Mouse (Mus musculus) limb, embryonic 11.5 days (tissue): ENCODE data around the gene Mtmr2. TPM values are rescaled to one million over a fixed set of nuclear protein-coding genes. Genes with fewer than 3 reads are reported as not detected.

ENCODE experiments used
- ATAC-seq: fragments of 200-750 bp; cut with Nextera tagmentation; 2 replicates; pipeline ENCODE4 v1.8.0; 2017; ENCODE audit warnings: low read depth; ENCODE audit not compliant: insufficient number of reproducible peaks, low FRiP score, low TSS enrichment
- DNase-seq: peaks from one replicate; pipeline ENCODE4 v3.0.0-alpha.2; 2015; ENCODE audit warnings: low spot score
- H3K27ac ChIP-seq: fragments of 300-500 bp; sonication (generic); replicated peaks from 2 replicates; pipeline ENCODE4 v1.5.1; 2014; ENCODE audit warnings: low read depth, mild to moderate bottlenecking, low read length
- H3K27me3 ChIP-seq: fragments of 300-500 bp; sonication (generic); 2 replicates; pipeline ENCODE4 v1.6.1; 2014; ENCODE audit warnings: mild to moderate bottlenecking, low read length, mixed read lengths; ENCODE audit not compliant: control insufficient read depth, insufficient read depth
- H3K36me3 ChIP-seq: fragments of 300-500 bp; sonication (generic); 2 replicates; pipeline ENCODE4 v1.6.1; 2014; ENCODE audit warnings: mild to moderate bottlenecking, low read length, moderate library complexity, mixed read lengths; ENCODE audit not compliant: control insufficient read depth, insufficient read depth
- H3K4me1 ChIP-seq: fragments of 300-500 bp; sonication (generic); 2 replicates; pipeline ENCODE4 v1.6.1; 2014; ENCODE audit warnings: low read length, mixed read lengths; ENCODE audit not compliant: control insufficient read depth, insufficient read depth
- H3K4me2 ChIP-seq: fragments of 300-500 bp; sonication (generic); 2 replicates; pipeline ENCODE4 v1.6.1; 2014; ENCODE audit warnings: low read depth, mild to moderate bottlenecking, moderate library complexity; ENCODE audit not compliant: severe bottlenecking
- H3K4me3 ChIP-seq: fragments of 300-500 bp; sonication (generic); 2 replicates; pipeline ENCODE4 v1.5.1; 2014; ENCODE audit warnings: low read depth, low read length
- H3K9ac ChIP-seq: fragments of 300-500 bp; sonication (generic); 2 replicates; pipeline ENCODE4 v1.6.1; 2014; ENCODE audit warnings: mild to moderate bottlenecking, low read length
- H3K9me3 ChIP-seq: fragments of 300-500 bp; sonication (generic); 2 replicates; pipeline ENCODE4 v1.6.1; 2016; ENCODE audit warnings: low read length; ENCODE audit not compliant: control insufficient read depth
- WGBS: fragments of 180-500 bp; shearing (Covaris S2); extraction: QIAGEN DNeasy Blood & Tissue Kit; methylation state at CpG from one replicate; pipeline ENCODE4 v1.1.7; 2014; 5-methylcytosine and 5-hydroxymethylcytosine counted together
- polyA plus RNA-seq: library from polyadenylated mRNA; unstranded; fragments of >200 nt; fragmentation: Nextera tagmentation; extraction: Ambion mirVana; gene quantifications from 2 replicates; pipeline ENCODE4 v1.2.1, GENCODE M21; 2014

Mtmr2 gene
- polyA plus RNA-seq, 1 experiment from 2014 or later = 89.5 TPM

DNA sequence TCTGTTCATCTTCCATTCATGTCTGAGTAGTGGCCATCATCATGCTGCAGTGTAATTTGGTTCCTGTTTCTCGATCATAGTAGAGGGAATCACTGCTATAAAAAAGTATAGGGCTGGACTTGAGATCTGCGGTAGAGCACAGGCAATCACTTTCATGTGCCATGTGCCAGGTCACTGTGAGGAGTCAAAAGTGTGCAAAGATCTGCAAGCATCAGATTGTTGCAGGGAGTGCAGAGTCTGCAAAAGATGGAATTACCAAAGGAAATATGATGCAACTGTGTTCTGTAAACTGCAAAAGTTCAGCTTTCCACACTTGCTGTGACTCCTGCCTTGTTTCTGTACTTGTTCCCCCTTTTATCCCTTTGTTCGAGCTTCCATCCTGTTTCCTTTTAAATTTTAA lies 99.4 kb downstream of the Mtmr2 start:
- H3K27ac ChIP-seq = no peak overlapping the region
- 85% methylated on average over 3 of the region's 3 CpGs for WGBS
- DNase-seq (no peak), ATAC-seq (no peak)
- no peak overlapping the region for H3K4me2 ChIP-seq
- no peaks in the 10 kb centered on the region for H3K27me3 ChIP-seq
- H3K9me3 ChIP-seq = no peaks in the 10 kb centered on the region
- H3K9ac ChIP-seq = no peak overlapping the region
- H3K4me1 ChIP-seq = no peaks in the 10 kb centered on the region
- no peak overlapping the region for H3K4me3 ChIP-seq
- peaks cover 3% of the 10 kb centered on the region; the same call in 1 of the 2 replicates for H3K36me3 ChIP-seq

DNA sequence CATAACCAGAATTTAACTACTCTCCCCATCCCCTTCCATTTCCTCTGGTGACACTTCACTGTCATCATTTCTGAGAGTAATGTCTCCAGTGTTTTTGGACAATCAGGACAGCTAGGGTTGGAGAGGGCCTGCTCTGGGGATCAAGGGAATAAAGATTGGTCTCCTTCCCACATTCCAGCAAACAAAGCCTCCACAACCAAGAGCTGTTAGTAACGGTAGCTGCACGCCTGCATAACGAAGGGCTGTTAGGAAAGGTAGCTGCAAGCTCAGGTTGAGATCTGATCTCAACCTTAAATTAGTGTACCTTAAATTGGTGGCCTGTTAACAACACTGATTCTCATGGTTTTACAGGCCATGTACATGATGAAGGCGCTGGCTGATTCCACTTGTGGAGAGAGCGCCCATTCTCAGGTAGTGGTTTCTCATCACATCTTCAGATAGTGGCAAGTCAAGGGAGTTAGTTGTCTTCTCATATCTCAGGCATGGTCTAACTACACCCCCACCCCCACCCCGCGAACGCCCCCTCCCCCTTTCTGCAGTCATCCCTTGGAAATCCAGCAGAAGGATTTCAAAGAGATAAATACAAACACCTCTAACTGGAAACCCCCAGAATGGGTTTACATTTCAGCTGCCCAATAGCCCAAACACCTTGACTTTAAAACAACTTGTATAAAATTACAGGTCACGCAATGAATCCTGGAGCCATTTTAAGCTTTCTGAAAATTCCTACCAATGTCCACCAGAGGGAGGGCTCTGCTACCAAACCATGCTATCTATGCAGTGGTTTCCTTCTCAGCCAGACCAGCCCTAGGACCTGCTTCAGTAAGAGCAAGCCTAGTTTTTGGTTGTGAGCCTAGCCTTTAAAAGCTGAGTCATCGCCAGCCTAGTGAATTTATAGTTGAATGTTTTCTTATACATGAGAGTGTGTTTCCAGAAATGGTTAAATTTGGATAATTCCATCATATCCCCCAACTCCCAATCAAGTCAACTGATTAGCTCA lies 100.6 kb downstream of the Mtmr2 start:
- 80% methylated on average over 10 of the region's 10 CpGs for WGBS
- H3K9me3 ChIP-seq = no peaks in the 10 kb centered on the region
- ATAC-seq (no peak), DNase-seq (peak; percentile 41)
- H3K4me1 ChIP-seq = no peaks in the 10 kb centered on the region
- H3K4me3 ChIP-seq = no peak overlapping the region
- no peak overlapping the region for H3K27ac ChIP-seq
- no peak overlapping the region for H3K9ac ChIP-seq
- no peak overlapping the region for H3K4me2 ChIP-seq
- peaks cover 3% of the 10 kb centered on the region; the same call in 1 of the 2 replicates for H3K36me3 ChIP-seq
- H3K27me3 ChIP-seq = no peaks in the 10 kb centered on the region

DNA sequence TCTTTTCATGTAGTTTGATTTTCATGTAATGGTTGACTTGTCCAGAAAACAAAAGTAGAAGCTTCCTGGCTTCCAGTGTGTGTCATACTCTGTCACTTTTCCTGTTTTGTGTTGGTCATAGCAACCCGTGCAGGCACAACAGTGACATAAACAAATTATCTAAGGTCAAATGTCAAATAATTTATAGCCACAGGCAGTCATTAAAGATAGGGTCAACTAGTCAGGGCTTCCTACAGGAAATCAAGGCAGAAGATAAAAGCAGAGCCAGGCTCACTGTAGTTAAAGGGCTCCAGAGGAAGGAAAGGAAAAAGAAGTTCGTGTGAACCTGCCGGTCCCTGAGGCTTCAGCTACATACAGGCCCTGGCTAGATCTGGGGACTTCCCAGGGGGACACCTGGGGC lies 105.7 kb downstream of the Mtmr2 start:
- no peak for DNase-seq
- 12% methylated on average over 3 of the region's 3 CpGs for WGBS

More for the DNA sequence above, 105.7 kb downstream of the Mtmr2 start:
- H3K4me2 ChIP-seq = no peak overlapping the region
- H3K27ac ChIP-seq = no peak overlapping the region
- no peak overlapping the region for H3K9ac ChIP-seq
- H3K4me1 ChIP-seq = no peaks in the 10 kb centered on the region
- no peaks in the 10 kb centered on the region for H3K9me3 ChIP-seq
- no peak for ATAC-seq
- no peaks in the 10 kb centered on the region for H3K27me3 ChIP-seq
- H3K36me3 ChIP-seq = no peaks in the 10 kb centered on the region
- no peak overlapping the region for H3K4me3 ChIP-seq

Other genes with a start within 250 kb of the Mtmr2 start
- 73.7 and 75.7 TPM in 2 replicates for gene Cep57, start 78.7 kb downstream of the Mtmr2 start, polyA plus RNA-seq
- 28.3 and 30.2 TPM in 2 replicates for gene Fam76b, start 79.3 kb downstream of the Mtmr2 start, polyA plus RNA-seq